Mouse (Mus musculus) erythroblast, embryonic 14.5 days (primary cell): ENCODE results near the gene Hsd17b12.

Experiments
- GATA1 ChIP-seq: IDR thresholded peaks from 2 replicates; pipeline ENCODE4 v1.6.1; 2012; ENCODE audit warnings: low read length, inconsistent platforms, mixed read lengths
- TAL1 ChIP-seq: IDR thresholded peaks from 3 replicates; pipeline ENCODE4 v1.6.1; 2012; ENCODE audit warnings: low read length, inconsistent platforms, mixed read lengths

DNA sequence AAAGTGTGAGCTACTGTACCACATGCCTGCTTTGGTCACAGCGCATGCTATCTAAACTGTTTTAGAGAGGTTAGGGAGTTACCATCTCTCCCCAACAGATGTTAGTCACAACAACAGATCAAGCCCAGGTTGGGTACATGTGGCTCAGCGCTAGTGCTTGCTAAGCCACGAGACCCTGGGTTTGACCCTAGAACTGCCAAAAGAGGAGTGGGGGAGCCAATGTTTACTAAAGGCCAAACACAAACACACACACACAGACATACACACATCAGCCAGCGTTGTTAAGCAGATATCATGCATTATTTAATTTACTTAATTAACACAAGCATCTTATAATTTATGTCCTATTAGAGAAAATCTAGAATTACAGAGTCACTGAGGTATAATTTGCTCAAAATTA is 155.8 kb downstream of the Hsd17b12 start:
- TF ChIP-seq GATA1 (no peak), TAL1 (no peak)
